Mouse (Mus musculus) myocyte (in vitro differentiated cells): ENCODE results near the gene Pdzd2. TPM values are rescaled to one million over a fixed set of nuclear protein-coding genes. Genes with fewer than 3 reads are reported as not detected.

ENCODE experiments used
- H3K27me3 ChIP-seq: one replicate; pipeline ENCODE4 v1.6.1; 2011; ENCODE audit not compliant: control insufficient read depth, insufficient read depth, insufficient read length
- H3K36me3 ChIP-seq: one replicate; pipeline ENCODE4 v1.6.1; 2011; ENCODE audit not compliant: control insufficient read depth, insufficient read depth
- H3K4me2 ChIP-seq: one replicate; pipeline ENCODE4 v1.6.1; 2011; ENCODE audit warnings: low read depth, control low read depth
- H3K4me3 ChIP-seq: one replicate; pipeline ENCODE4 v1.5.1; 2011; ENCODE audit warnings: mild to moderate bottlenecking, control low read depth, moderate library complexity
- H3K79me2 ChIP-seq: one replicate; pipeline ENCODE4 v1.6.1; 2011; ENCODE audit not compliant: control insufficient read depth, insufficient read depth
- H3ac ChIP-seq: one replicate; pipeline ENCODE4 v1.6.1; 2011; ENCODE audit not compliant: control insufficient read depth, insufficient read length
- CEBPB ChIP-seq: IDR thresholded peaks from 2 replicates; pipeline ENCODE4 v1.6.1; 2011; ENCODE audit warnings: mild to moderate bottlenecking, moderate library complexity; ENCODE audit not compliant: poor library complexity, insufficient read depth, severe bottlenecking
- E2F4 ChIP-seq: IDR thresholded peaks from one replicate; pipeline ENCODE4 v1.6.1; 2011; ENCODE audit warnings: mild to moderate bottlenecking, control low read depth, moderate library complexity; ENCODE audit not compliant: insufficient read depth
- MAX ChIP-seq: IDR thresholded peaks from one replicate; pipeline ENCODE4 v1.6.1; 2011; ENCODE audit warnings: low read depth, mild to moderate bottlenecking, control low read depth
- MYOD1 ChIP-seq, 3 experiments: IDR thresholded peaks; one replicate each; pipeline ENCODE4 v1.6.1; 2011; ENCODE audit warnings: control low read depth in 2 of 3, low read depth in 2 of 3, mild to moderate bottlenecking in 2 of 3, moderate library complexity in 1 of 3; ENCODE audit not compliant: insufficient read length in 2 of 3, control insufficient read depth in 1 of 3
- MYOG ChIP-seq, 3 experiments: IDR thresholded peaks; one replicate each; pipeline ENCODE4 v1.6.1; 2011; ENCODE audit warnings: control low read depth in 2 of 3, low read depth in 2 of 3, mild to moderate bottlenecking in 2 of 3; ENCODE audit not compliant: insufficient read length in 2 of 3, control insufficient read depth in 1 of 3, insufficient read depth in 1 of 3
- POLR2A ChIP-seq: IDR thresholded peaks from one replicate; pipeline ENCODE4 v1.6.1; 2011; ENCODE audit warnings: low read depth, mild to moderate bottlenecking, control low read depth, moderate library complexity; ENCODE audit not compliant: insufficient read length
- POLR2AphosphoS2 ChIP-seq: IDR thresholded peaks from one replicate; pipeline ENCODE4 v1.6.1; 2011; ENCODE audit warnings: low read depth, control low read depth; ENCODE audit not compliant: insufficient read length
- REST ChIP-seq: IDR thresholded peaks from one replicate; pipeline ENCODE4 v1.6.1; 2011; ENCODE audit warnings: mild to moderate bottlenecking, control low read depth, moderate library complexity; ENCODE audit not compliant: insufficient read depth, insufficient read length
- SRF ChIP-seq: IDR thresholded peaks from one replicate; pipeline ENCODE4 v1.6.1; 2011; ENCODE audit warnings: low read depth; ENCODE audit not compliant: control insufficient read depth, insufficient read length
- TCF12 ChIP-seq: IDR thresholded peaks from one replicate; pipeline ENCODE4 v1.6.1; 2011; ENCODE audit warnings: mild to moderate bottlenecking, control low read depth; ENCODE audit not compliant: poor library complexity, insufficient read depth, severe bottlenecking
- TCF3 ChIP-seq: IDR thresholded peaks from one replicate; pipeline ENCODE4 v1.6.1; 2011; ENCODE audit warnings: low read depth, control low read depth; ENCODE audit not compliant: insufficient read length
- USF1 ChIP-seq: IDR thresholded peaks from one replicate; pipeline ENCODE4 v1.6.1; 2011; ENCODE audit warnings: low read depth, mild to moderate bottlenecking, control low read depth, moderate library complexity
- polyA plus RNA-seq: library from polyadenylated mRNA; unstranded; fragments of >200 nt; fragmentation: generic; extraction: Trizol; gene quantifications from one replicate; pipeline ENCODE4 v1.2.1, GENCODE M21; 2012; ENCODE audit warnings: missing spikeins

Gene Pdzd2
- polyA plus RNA-seq, 1 experiment, result 0.01 TPM

DNA sequence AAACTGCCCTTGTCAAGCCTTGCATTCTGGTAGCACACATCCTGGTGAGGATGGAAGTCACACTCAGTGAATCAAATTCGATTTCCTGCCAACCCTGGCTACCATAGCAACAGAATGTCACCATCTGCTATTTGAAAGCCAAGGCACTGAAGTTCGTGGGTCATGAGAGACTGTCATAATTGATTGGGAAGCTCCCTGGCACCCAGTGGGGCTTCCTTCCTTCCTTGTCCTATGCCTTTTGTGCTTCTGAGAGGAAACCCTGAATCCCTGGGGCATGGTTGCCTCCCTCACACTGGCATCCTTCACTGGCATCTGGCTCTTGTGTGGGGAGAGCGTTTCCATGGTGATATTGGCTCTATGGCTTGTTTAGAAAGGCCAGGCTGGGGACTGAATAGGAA is 373.7 kb downstream of the Pdzd2 start:
- H3K36me3 ChIP-seq, result no peaks in the 10 kb centered on the region
- H3ac ChIP-seq, result no peak overlapping the region
- H3K4me3 ChIP-seq, result no peak overlapping the region
- no peak for TF ChIP-seq SRF
- TF ChIP-seq E2F4, result no peak
- TF ChIP-seq POLR2A, result no peak
- no peak for TF ChIP-seq REST
- TF ChIP-seq MYOD1 (IDR thresholded peaks at IDR 0.05; ENCODE audit: control insufficient read depth in 1 of 3, insufficient read length in 2 of 3, low read depth in 2 of 3), result no peak
- no peak for TF ChIP-seq TCF3
- TF ChIP-seq CEBPB, result no peak
- TF ChIP-seq USF1, result no peak
- no peak for TF ChIP-seq TCF12
- TF ChIP-seq MAX, result no peak
- TF ChIP-seq POLR2AphosphoS2, result no peak
- TF ChIP-seq MYOG (IDR thresholded peaks at IDR 0.05; ENCODE audit: control insufficient read depth in 1 of 3, insufficient read depth in 1 of 3, insufficient read length in 2 of 3, low read depth in 2 of 3), result no peak
- no peak overlapping the region for H3K4me2 ChIP-seq
- no peaks in the 10 kb centered on the region for H3K27me3 ChIP-seq
- no peaks in the 10 kb centered on the region for H3K79me2 ChIP-seq

DNA sequence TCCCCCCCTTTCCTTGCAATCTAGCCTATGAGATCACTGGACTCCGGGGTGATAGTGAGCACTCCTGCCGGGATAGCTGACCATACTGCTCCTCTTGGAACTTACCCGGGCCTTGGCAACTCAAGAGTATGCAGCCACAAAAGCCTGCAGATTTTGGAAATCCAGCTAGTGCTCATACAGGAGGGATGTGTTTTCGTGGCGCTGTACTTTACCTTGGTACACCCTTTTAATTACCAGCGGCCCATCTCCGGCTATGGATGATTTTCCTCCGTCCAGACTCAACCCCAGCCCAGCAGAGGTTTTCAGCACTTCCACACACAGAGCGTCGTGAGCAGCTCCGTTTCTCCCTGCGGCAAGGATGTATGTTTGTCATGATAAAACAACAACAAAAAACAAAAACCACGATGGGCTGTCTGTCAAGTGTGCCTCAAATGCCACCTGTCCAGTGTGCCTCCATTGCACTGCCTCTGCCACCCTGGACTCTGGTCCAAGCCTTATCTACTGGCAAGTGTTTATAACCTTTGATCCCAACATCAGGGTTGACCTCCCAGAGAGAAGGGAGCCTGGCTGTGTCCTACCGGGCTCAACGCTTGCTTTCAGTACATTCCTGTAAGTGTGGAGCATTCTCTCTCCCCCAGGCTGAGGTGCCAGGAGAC is 374.2 kb downstream of the Pdzd2 start:
- Histone ChIP-seq H3K79me2 (no peaks in the 10 kb centered on the region), H3K36me3 (no peaks in the 10 kb centered on the region), H3ac (no peak overlapping the region), H3K27me3 (no peaks in the 10 kb centered on the region), H3K4me3 (no peak overlapping the region), H3K4me2 (no peak overlapping the region)
- TF ChIP-seq POLR2A (no peak), MYOG (IDR thresholded peaks at IDR 0.05; ENCODE audit: control insufficient read depth in 1 of 3, insufficient read depth in 1 of 3, insufficient read length in 2 of 3, low read depth in 2 of 3) (no peak), SRF (no peak), REST (no peak), POLR2AphosphoS2 (no peak)

DNA sequence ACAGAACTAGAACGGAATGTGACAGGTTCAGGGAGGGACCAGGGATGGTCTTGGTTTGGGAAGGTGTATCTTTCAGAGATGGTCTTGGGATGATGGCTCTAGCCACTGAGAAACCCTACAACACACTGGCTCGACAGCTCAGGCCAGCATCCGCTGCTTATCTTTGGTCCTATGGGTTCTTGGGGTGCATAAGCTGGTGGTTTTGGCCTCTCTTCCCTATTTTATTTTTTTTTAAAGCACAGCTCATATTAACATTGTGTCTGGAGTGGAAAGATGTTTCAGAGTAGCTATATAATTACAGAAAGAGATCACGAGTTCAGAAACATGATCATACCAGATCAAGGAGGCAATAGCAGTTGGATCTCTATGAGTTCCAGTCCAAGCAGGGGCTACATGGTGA is 375.6 kb downstream of the Pdzd2 start:
- TF ChIP-seq POLR2AphosphoS2 (no peak), E2F4 (no peak), CEBPB (no peak), REST (no peak)
- H3K79me2 ChIP-seq, result no peaks in the 10 kb centered on the region
- no peak overlapping the region for H3K4me3 ChIP-seq
- H3K4me2 ChIP-seq, result no peak overlapping the region
- H3K36me3 ChIP-seq, result peaks cover 8% of the 10 kb centered on the region
- H3ac ChIP-seq, result no peak overlapping the region
- no peaks in the 10 kb centered on the region for H3K27me3 ChIP-seq

DNA sequence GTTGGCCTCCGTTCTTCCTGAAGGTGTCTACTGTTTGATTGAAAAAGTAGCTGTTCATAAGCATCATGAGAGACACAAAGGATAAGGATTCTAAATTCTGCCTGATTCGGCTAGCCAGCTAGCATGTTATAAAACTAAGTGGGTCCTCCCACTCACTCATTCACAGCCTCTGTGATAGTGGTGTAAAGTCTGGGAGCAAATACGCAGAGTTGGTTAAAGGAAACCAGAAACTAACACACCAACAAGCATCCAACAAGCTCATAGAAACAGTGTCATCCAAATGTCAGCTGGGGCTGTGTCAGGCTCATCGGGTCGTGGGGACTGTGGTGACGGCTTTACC is 377.1 kb downstream of the Pdzd2 start:
- peaks cover under 1% of the 10 kb centered on the region for H3K79me2 ChIP-seq
- no peaks in the 10 kb centered on the region for H3K27me3 ChIP-seq
- peaks cover 9% of the 10 kb centered on the region for H3K36me3 ChIP-seq
- H3K4me3 ChIP-seq, result no peak overlapping the region
- TF ChIP-seq MYOD1 (IDR thresholded peaks at IDR 0.05; ENCODE audit: control insufficient read depth in 1 of 3, insufficient read length in 2 of 3, low read depth in 2 of 3) (no peak), TCF3 (no peak), USF1 (no peak), SRF (no peak), MAX (no peak), POLR2A (no peak), REST (no peak), E2F4 (no peak)
- no peak overlapping the region for H3ac ChIP-seq
- H3K4me2 ChIP-seq, result no peak overlapping the region

DNA sequence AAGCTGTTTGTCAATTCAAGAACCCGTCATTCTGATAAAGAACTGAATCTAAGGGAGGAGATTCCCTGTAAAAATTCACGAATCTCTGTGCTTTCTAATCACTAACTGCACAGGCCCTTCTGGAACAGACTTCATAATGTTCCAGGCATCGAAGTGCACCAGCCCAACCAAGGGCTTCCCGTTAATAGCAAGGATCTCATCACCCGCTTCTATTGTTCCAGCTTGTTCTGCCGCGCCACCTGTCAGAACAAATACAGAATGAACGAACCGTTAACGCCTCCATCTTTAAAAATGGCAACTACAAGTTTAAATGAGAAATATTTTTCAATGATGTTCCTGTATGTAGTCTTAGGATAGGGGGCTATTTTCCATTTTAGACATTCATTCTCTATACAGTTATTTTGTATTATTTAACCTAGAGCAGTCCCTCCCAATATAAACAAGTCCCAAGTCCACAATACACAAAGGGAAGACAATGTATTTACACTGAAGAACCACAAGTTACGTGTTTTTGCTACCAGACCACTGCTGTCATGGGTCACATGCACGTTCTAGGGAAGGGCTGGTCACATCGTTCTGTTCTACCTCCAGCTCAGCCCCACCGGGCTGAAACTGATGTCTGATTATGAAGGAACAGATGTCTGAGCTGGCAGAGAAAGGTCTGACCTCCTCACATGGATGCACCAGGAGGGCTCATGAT is 377.6 kb downstream of the Pdzd2 start:
- peaks cover 9% of the 10 kb centered on the region for H3K36me3 ChIP-seq
- H3K4me2 ChIP-seq, result no peak overlapping the region
- no peak overlapping the region for H3K4me3 ChIP-seq
- no peak overlapping the region for H3ac ChIP-seq
- H3K79me2 ChIP-seq, result peaks cover 6% of the 10 kb centered on the region
- H3K27me3 ChIP-seq, result no peaks in the 10 kb centered on the region
- TF ChIP-seq POLR2A, result no peak
- no peak for TF ChIP-seq MYOG (IDR thresholded peaks at IDR 0.05; ENCODE audit: control insufficient read depth in 1 of 3, insufficient read depth in 1 of 3, insufficient read length in 2 of 3, low read depth in 2 of 3)
- TF ChIP-seq POLR2AphosphoS2, result peak; percentile 68
- TF ChIP-seq CEBPB, result no peak
- TF ChIP-seq MAX, result no peak
- no peak for TF ChIP-seq SRF
